Mouse (Mus musculus): ENCODE measurements around the gene Wwc2. TPM values are rescaled to one million over a fixed set of nuclear protein-coding genes. Genes with fewer than 3 reads are reported as not detected.

The Wwc2 gene
- polyA plus RNA-seq, 1 experiment from 2014 or later: 10.1 TPM

DNA sequence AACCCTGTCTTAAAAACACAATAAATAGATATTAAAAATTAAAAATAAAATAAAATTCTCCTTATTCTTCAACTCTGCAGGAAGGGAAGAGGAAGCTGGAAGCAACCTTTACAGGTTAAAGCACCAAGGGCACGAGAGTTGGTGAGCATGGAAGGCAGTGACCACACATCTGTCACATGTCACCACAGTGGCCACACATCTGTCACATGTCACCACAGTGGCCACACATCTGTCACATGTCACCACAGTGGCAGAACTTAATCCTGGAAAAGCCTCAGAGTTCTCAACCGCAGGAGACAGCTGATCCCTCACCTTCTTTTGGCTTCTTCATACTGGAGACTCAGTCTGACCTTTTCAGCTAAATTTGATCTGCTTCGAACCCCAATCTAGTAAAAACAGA is 112.2 kb downstream of the Wwc2 start:
- H3K9me3 ChIP-seq (ENCODE audit: control insufficient read depth, low read length): no peaks in the 10 kb centered on the region
- H3K27ac ChIP-seq (ENCODE audit: low read depth, low read length): no peak overlapping the region
- H3K4me3 ChIP-seq (ENCODE audit: low read depth, low read length): no peak overlapping the region
- no peaks in the 10 kb centered on the region for H3K27me3 ChIP-seq (ENCODE audit: control insufficient read depth, insufficient read depth, low read length)
- no peaks in the 10 kb centered on the region for H3K36me3 ChIP-seq (ENCODE audit: control insufficient read depth, insufficient read depth, low read length)
- WGBS: 89% methylated on average over 3 of the region's 3 CpGs
- no peak for ATAC-seq (ENCODE audit: insufficient read depth, low FRiP score, low TSS enrichment)
- no peak overlapping the region for H3K4me2 ChIP-seq (ENCODE audit: low read depth)
- DNase-seq (ENCODE audit: low spot score): no peak
- no peaks in the 10 kb centered on the region for H3K4me1 ChIP-seq (ENCODE audit: control insufficient read depth, insufficient read depth, low read length)
- no peak overlapping the region for H3K9ac ChIP-seq (ENCODE audit: low read length)

DNA sequence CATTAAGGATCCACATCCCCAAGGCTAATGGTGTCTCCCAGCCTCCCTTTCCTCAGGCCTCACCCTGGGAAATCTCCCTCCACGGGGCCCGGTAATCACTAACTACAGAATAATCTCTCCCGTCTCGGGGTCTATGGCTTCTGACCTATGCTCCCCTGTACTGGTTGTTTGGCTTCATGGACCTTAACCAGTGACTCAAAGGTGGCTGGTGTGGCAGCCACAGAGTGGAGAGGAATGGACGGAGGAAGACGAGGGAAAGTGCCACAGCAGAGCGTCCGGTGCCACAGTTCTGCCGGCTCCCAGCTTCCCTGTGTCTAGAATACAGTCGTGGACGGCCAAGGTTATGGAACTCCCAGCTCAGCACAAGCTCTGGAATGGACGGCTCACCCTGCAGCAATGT is 114.9 kb downstream of the Wwc2 start:
- no peak overlapping the region for H3K4me3 ChIP-seq (ENCODE audit: low read depth, low read length)
- no peak for DNase-seq (ENCODE audit: low spot score)
- ATAC-seq (ENCODE audit: insufficient read depth, low FRiP score, low TSS enrichment): no peak
- H3K9ac ChIP-seq (ENCODE audit: low read length): no peak overlapping the region
- no peak overlapping the region for H3K4me2 ChIP-seq (ENCODE audit: low read depth)
- no peak overlapping the region for H3K27ac ChIP-seq (ENCODE audit: low read depth, low read length)
- H3K27me3 ChIP-seq (ENCODE audit: control insufficient read depth, insufficient read depth, low read length): no peaks in the 10 kb centered on the region
- no peaks in the 10 kb centered on the region for H3K4me1 ChIP-seq (ENCODE audit: control insufficient read depth, insufficient read depth, low read length)
- H3K9me3 ChIP-seq (ENCODE audit: control insufficient read depth, low read length): no peaks in the 10 kb centered on the region
- H3K36me3 ChIP-seq (ENCODE audit: control insufficient read depth, insufficient read depth, low read length): no peaks in the 10 kb centered on the region
- WGBS: 94% methylated on average over 12 of the region's 12 CpGs

DNA sequence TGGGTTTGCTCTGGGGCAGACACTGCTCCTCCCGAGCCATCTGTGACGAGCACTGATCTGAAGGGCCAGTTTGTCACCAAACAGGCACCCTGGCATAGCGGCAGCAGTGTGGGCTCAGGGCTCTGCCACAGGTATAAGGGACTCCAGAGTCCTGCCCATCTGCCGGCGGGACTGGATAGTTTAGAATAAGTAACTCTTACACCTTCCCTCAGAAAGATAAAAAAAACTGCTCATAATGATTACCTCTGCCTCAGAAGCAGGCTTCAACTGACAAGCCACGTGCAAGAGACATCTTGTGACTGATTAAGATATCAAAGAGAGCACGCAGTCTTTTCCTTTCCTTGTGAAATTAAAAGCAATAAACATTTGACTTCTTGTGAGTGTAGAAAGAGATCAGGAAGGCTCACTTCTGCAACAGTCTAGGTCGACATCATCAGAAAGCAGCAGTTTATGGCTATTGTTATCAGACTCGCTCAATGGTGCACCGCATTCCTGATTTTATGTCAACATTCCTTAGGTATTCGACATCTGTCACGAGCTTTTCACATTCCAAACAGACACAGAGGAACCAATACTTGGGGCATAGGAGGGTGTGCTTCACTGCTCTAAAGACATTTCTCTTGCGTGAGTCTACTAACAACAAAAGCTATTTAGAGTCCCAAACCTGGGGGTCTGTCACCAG is 116.1 kb downstream of the Wwc2 start:
- no peaks in the 10 kb centered on the region for H3K36me3 ChIP-seq (ENCODE audit: control insufficient read depth, insufficient read depth, low read length)
- no peak overlapping the region for H3K27ac ChIP-seq (ENCODE audit: low read depth, low read length)
- WGBS: 74% methylated on average over 13 of the region's 13 CpGs
- no peak overlapping the region for H3K4me3 ChIP-seq (ENCODE audit: low read depth, low read length)
- DNase-seq (ENCODE audit: low spot score) (no peak), ATAC-seq (ENCODE audit: insufficient read depth, low FRiP score, low TSS enrichment) (no peak)
- H3K27me3 ChIP-seq (ENCODE audit: control insufficient read depth, insufficient read depth, low read length): no peaks in the 10 kb centered on the region
- H3K4me1 ChIP-seq (ENCODE audit: control insufficient read depth, insufficient read depth, low read length): no peaks in the 10 kb centered on the region
- no peaks in the 10 kb centered on the region for H3K9me3 ChIP-seq (ENCODE audit: control insufficient read depth, low read length)
- no peak overlapping the region for H3K4me2 ChIP-seq (ENCODE audit: low read depth)
- no peak overlapping the region for H3K9ac ChIP-seq (ENCODE audit: low read length)

DNA sequence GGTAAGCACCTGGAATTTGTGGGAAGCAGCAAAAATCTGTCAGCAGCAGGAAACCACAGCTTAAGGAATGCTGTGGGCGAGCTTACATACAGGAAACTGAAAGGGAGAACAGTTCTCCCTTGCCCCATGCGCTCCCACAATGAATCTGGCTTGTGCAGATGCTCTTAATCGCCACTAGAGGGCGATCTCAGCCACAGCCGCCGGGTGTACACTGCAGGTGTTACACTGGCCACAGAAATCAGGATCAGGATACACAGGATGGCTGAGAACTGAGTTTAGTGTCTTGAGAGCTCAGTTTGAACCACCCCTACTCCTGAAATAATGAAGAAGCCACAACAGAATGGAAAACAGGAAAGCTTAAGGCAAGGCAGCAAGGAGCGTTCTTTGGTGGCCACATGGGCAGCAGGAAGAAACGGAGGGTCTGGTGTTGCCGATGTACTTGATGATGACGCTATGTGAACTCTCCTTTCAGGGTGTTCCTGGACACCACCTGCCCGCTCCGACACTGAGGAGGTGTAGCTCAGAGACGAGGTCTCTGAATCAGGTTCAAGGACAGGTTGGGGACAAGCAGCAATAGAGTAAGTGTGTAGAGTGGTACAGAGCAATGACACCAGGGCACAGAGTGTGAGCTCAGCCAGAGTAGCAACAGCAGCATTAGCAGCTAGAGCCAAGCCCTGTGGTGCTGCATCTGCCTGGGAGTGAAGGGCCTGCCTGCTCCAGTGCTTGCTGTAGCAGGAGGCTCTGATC is 118.2 kb downstream of the Wwc2 start:
- H3K4me1 ChIP-seq (ENCODE audit: control insufficient read depth, insufficient read depth, low read length): no peaks in the 10 kb centered on the region
- H3K4me3 ChIP-seq (ENCODE audit: low read depth, low read length): no peak overlapping the region
- no peaks in the 10 kb centered on the region for H3K36me3 ChIP-seq (ENCODE audit: control insufficient read depth, insufficient read depth, low read length)
- no peak overlapping the region for H3K4me2 ChIP-seq (ENCODE audit: low read depth)
- no peak overlapping the region for H3K9ac ChIP-seq (ENCODE audit: low read length)
- WGBS: 49% methylated on average over 13 of the region's 13 CpGs
- H3K27me3 ChIP-seq (ENCODE audit: control insufficient read depth, insufficient read depth, low read length): no peaks in the 10 kb centered on the region
- H3K27ac ChIP-seq (ENCODE audit: low read depth, low read length): no peak overlapping the region
- DNase-seq (ENCODE audit: low spot score) (peak; percentile 60), ATAC-seq (ENCODE audit: insufficient read depth, low FRiP score, low TSS enrichment) (peak; percentile 65; the same call in 1 of the 2 replicates)
- no peaks in the 10 kb centered on the region for H3K9me3 ChIP-seq (ENCODE audit: control insufficient read depth, low read length)

DNA sequence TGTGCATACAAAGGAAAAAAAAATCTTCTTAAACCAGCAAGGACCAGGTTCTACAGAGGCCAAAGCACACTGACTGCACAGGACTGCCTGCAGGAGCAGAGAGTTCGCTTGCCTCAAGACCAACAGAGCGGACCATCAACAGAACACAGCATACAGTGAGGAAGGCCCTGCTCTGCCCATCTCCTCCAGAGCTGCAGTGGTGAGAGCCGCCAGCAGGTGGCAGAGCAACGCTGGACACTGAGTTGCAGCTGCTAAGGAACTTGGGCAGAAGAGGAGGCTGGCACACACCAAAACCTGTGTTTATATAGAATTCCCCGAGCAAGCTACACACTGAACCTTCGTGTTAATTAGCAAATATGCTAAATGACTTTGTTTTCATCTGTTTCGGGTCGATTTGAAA is 123.7 kb downstream of the Wwc2 start:
- no peak overlapping the region for H3K9ac ChIP-seq (ENCODE audit: low read length)
- DNase-seq (ENCODE audit: low spot score): peak; percentile 88
- H3K4me1 ChIP-seq (ENCODE audit: control insufficient read depth, insufficient read depth, low read length): no peaks in the 10 kb centered on the region
- no peaks in the 10 kb centered on the region for H3K27me3 ChIP-seq (ENCODE audit: control insufficient read depth, insufficient read depth, low read length)
- no peaks in the 10 kb centered on the region for H3K9me3 ChIP-seq (ENCODE audit: control insufficient read depth, low read length)
- H3K4me2 ChIP-seq (ENCODE audit: low read depth): no peak overlapping the region
- no peak overlapping the region for H3K27ac ChIP-seq (ENCODE audit: low read depth, low read length)
- H3K4me3 ChIP-seq (ENCODE audit: low read depth, low read length): no peak overlapping the region
- ATAC-seq (ENCODE audit: insufficient read depth, low FRiP score, low TSS enrichment): peak; percentile 48; the same call in 1 of the 2 replicates
- WGBS: 37% methylated on average over 8 of the region's 8 CpGs
- H3K36me3 ChIP-seq (ENCODE audit: control insufficient read depth, insufficient read depth, low read length): no peaks in the 10 kb centered on the region

DNA sequence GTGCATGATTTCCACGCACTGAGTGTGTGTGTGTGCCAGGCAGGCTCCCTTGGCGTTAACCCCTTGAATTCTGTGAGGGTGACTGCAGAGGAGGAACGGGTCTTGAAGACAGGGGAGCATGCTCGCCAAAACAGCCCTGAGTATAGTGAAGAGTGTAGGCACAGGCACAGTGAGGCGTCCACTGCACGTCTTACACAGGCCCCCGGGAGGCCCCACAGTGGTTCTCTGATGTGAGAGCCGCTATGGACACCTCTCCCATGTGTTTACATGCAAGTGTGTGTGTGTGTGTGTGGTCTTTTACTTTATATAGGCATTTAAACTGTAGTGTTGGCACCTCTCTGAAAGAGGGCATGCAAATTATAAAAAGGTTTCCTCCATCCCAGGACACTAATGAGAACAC is 124.2 kb downstream of the Wwc2 start:
- no peaks in the 10 kb centered on the region for H3K9me3 ChIP-seq (ENCODE audit: control insufficient read depth, low read length)
- H3K27me3 ChIP-seq (ENCODE audit: control insufficient read depth, insufficient read depth, low read length): no peaks in the 10 kb centered on the region
- no peak overlapping the region for H3K27ac ChIP-seq (ENCODE audit: low read depth, low read length)
- ATAC-seq (ENCODE audit: insufficient read depth, low FRiP score, low TSS enrichment) (no peak), DNase-seq (ENCODE audit: low spot score) (no peak)
- 90% methylated on average over 8 of the region's 8 CpGs for WGBS
- no peak overlapping the region for H3K4me2 ChIP-seq (ENCODE audit: low read depth)
- H3K4me1 ChIP-seq (ENCODE audit: control insufficient read depth, insufficient read depth, low read length): no peaks in the 10 kb centered on the region
- no peak overlapping the region for H3K4me3 ChIP-seq (ENCODE audit: low read depth, low read length)
- H3K36me3 ChIP-seq (ENCODE audit: control insufficient read depth, insufficient read depth, low read length): no peaks in the 10 kb centered on the region
- no peak overlapping the region for H3K9ac ChIP-seq (ENCODE audit: low read length)

DNA sequence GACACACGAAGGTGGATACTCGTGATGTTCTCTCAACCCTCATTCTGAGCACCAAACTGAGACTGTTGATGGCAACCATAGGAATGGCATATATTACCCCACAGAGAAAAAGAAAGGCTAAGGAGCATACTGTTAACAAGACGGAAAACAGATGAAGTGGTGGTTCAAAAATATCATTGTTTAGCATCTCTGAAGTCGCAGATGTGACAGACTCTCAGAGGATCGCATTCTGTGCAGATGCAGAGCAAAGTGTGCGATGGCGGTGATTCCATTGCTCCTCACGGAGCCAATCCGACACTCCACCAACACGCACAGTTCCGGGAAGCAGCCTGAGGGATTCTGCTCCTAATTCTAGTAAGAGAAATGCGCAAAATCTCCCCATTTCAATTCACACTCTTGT is 131.5 kb downstream of the Wwc2 start:
- no peak overlapping the region for H3K9ac ChIP-seq (ENCODE audit: low read length)

DNA sequence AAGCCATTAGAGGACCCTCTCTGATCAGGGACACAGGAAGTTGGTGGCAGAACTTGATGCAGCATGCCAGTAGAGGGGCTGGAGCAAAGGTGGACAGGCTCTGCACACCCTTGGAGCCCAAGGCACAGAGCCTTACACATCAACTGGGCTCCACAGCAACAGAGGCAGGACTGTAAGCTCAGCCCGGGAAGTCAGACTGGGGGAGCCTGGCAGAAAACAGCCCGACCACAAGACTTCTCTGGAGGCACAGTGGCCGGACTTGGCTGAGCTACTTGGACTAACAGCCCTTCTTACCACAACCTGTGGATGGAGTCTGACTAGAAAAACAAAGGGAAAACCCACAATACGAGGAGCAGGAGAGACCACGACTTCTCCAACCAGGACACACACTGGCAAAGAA is 137.4 kb downstream of the Wwc2 start:
- no peaks in the 10 kb centered on the region for H3K4me1 ChIP-seq (ENCODE audit: control insufficient read depth, insufficient read depth, low read length)
- no peak for ATAC-seq (ENCODE audit: insufficient read depth, low FRiP score, low TSS enrichment)
- WGBS: 85% methylated on average over 5 of the region's 5 CpGs
- no peak overlapping the region for H3K27ac ChIP-seq (ENCODE audit: low read depth, low read length)
- no peaks in the 10 kb centered on the region for H3K9me3 ChIP-seq (ENCODE audit: control insufficient read depth, low read length)
- no peak overlapping the region for H3K4me3 ChIP-seq (ENCODE audit: low read depth, low read length)
- no peak overlapping the region for H3K9ac ChIP-seq (ENCODE audit: low read length)
- DNase-seq (ENCODE audit: low spot score): no peak
- H3K27me3 ChIP-seq (ENCODE audit: control insufficient read depth, insufficient read depth, low read length): no peaks in the 10 kb centered on the region
- H3K36me3 ChIP-seq (ENCODE audit: control insufficient read depth, insufficient read depth, low read length): 0 out of 2 replicates have a peak, but pooled peaks cover 2% of the 10 kb centered on the region
- H3K4me2 ChIP-seq (ENCODE audit: low read depth): no peak overlapping the region

More for the DNA sequence above, 131.5 kb downstream of the Wwc2 start:
- Histone ChIP-seq H3K27me3 (ENCODE audit: control insufficient read depth, insufficient read depth, low read length) (no peaks in the 10 kb centered on the region), H3K27ac (ENCODE audit: low read depth, low read length) (no peak overlapping the region), H3K9me3 (ENCODE audit: control insufficient read depth, low read length) (no peaks in the 10 kb centered on the region), H3K4me2 (ENCODE audit: low read depth) (no peak overlapping the region), H3K36me3 (ENCODE audit: control insufficient read depth, insufficient read depth, low read length) (no peaks in the 10 kb centered on the region), H3K4me3 (ENCODE audit: low read depth, low read length) (no peak overlapping the region), H3K4me1 (ENCODE audit: control insufficient read depth, insufficient read depth, low read length) (no peaks in the 10 kb centered on the region)
- ATAC-seq (ENCODE audit: insufficient read depth, low FRiP score, low TSS enrichment) (no peak), DNase-seq (ENCODE audit: low spot score) (no peak)
- 95% methylated on average over 12 of the region's 12 CpGs for WGBS

DNA sequence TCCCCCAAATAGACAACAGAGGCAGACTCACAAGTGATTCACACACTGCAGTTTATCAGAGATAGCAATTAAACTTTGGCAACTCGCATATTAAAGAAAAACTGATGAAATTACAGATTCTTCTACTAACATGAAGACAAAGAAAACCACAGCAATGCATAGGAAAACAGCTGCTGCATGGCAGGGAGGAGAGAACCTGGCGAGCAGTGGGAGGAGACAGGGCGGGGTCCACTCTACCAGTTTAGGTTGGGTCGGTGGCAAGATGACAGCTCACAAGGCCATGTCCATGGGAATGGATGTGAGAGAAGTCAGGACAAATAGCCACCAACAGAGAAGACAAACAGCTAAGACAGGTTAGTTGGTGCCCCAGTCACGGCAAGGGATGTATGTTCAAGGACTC is 138.0 kb downstream of the Wwc2 start:
- ATAC-seq (ENCODE audit: insufficient read depth, low FRiP score, low TSS enrichment) (no peak), DNase-seq (ENCODE audit: low spot score) (no peak)
- WGBS: 76% methylated on average over 5 of the region's 5 CpGs
- no peaks in the 10 kb centered on the region for H3K27me3 ChIP-seq (ENCODE audit: control insufficient read depth, insufficient read depth, low read length)
- no peak overlapping the region for H3K4me3 ChIP-seq (ENCODE audit: low read depth, low read length)
- H3K27ac ChIP-seq (ENCODE audit: low read depth, low read length): no peak overlapping the region
- no peak overlapping the region for H3K4me2 ChIP-seq (ENCODE audit: low read depth)
- no peaks in the 10 kb centered on the region for H3K9me3 ChIP-seq (ENCODE audit: control insufficient read depth, low read length)
- no peak overlapping the region for H3K9ac ChIP-seq (ENCODE audit: low read length)
- 0 out of 2 replicates have a peak, but pooled peaks cover 2% of the 10 kb centered on the region for H3K36me3 ChIP-seq (ENCODE audit: control insufficient read depth, insufficient read depth, low read length)
- H3K4me1 ChIP-seq (ENCODE audit: control insufficient read depth, insufficient read depth, low read length): no peaks in the 10 kb centered on the region
